Mouse (Mus musculus): Measurements from ENCODE around the gene Pik3r2.

Gene Pik3r2

DNA sequence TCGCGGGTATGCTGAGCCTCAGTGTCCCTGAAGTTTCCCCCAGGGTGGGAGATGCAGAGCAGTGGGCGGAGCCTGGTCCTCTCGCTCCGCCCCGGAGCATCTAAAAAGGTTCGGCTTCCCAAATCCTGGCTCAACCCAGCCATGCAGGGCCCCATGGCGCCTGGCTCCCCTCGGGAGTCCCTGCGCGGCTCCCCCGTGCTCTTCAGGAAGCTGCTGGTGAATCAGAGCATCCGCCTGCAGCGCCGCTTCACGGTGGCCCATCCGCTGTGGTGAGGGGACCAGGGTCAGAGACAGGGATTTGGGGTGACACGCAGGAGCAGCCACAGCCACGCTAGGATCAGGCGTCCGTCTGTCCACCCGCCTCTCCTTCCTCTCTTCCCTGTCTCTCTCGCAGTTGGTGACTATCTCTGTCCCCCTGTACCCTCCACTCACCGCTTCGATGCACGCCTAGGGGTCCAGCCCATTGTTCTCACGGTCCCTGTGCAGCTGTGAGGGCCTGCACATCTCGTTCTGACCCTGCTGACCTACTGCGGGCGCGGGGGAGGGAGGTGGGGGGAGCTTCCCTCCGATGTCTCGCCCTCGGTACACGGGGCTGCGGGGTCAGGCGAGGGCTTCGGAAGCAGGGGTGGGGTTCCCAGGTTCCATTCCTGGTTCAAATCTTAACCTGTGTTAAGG lies 33.4 kb downstream of the Pik3r2 start:
- DNase-seq (ENCODE audit: extremely low read depth, low read depth): no peak

DNA sequence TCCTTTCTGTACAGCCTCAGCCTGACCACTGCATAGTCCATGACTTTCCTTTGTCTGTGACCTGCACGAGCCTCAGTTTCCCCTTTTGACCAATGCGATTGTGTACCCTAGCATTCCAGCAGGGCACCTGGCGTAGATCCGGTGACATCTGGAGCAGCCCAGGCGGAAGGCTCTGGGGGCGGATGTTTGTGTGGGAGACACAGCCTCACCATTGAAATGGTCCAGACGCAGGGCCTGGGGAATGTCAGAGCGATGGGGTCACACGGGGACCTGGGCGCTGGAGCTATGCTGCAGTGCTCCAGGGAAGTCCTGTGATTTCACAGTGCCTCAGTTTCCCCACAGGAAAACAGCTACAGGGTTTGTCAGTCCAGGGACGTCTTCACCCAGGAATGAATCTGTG lies 34.3 kb downstream of the Pik3r2 start:
- no peak for DNase-seq (ENCODE audit: extremely low read depth, low read depth)

DNA sequence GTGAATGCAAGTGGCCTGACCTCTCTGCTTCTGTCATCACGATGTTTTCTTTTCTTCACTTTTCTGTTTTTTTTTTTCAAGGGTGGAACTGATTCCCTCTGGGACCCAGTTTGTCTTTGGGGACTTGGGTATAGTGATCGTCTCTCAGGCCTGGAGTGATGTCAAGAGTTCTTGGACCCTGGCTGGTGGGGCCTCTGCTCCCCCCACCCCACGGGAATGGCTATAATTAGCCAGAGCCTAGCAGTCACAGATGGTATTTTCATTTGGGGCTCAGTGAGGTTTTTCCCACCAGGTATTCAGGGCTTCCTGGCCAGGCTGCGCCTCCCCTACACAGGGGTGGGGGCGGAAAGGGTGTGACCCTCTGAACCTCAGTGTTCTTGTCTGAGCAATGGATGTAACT lies 34.9 kb downstream of the Pik3r2 start:
- no peak for DNase-seq (ENCODE audit: extremely low read depth, low read depth)

DNA sequence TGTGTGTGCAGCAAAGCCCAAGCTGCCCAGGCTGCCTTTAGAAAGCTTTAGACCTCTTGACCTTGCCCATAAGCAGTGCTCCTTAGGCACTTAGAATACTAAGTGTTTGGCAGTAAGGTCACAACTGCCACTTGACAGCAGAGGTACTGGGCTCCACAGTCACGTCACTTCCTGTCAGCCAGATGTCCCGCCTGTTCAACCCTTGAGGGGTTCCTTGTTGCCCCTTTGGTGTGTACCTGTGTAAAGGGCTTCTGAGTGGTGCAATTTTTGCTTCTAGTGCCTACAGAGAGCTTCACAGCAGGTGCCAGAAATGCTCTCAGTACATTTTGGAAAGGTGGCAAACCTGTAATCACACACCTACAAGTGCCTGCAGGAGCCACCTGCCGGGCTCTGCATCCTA lies 38.3 kb downstream of the Pik3r2 start:
- DNase-seq (ENCODE audit: extremely low read depth, low read depth): no peak

DNA sequence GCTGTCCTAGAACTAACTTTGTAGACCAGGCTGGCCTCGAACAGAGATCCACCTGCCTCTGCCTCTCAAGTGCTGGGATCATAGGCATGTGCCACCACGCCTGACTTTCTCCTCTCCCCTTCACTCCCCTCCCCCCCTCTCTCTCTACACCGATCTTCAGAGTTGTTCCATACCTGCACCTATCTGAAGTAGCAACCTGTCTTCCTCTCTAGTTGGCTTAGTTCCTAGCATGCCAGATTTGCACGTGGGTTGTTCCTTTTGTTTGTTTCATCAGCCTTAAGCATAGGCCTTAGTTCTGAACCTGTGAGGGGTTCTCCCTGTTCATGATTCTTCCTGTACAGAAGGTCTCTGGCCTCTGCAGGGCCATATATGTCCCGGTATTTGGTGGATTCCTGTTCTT lies 38.8 kb downstream of the Pik3r2 start:
- no peak for DNase-seq (ENCODE audit: extremely low read depth, low read depth)

DNA sequence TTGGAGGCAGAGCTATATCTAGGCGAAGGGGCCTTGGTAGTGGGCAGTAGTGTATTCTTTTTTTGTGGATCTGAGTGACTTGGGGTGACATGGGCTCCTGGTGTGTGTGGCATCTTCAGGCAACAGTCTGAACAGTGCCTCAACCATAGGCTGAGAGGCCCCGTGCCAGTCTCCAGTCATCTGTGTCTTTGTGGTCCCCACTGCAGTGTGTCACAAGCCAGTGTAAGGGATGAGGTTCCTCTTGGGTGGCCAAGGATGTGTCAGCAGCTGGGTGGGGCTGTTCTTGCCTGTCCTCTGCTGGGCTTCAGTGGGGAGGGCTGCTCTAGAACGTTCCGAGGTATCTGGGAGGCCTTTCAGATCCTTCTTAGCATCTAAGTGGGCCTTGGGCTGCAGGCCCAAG lies 45.6 kb downstream of the Pik3r2 start:
- no peak for DNase-seq (ENCODE audit: extremely low read depth, low read depth)

DNA sequence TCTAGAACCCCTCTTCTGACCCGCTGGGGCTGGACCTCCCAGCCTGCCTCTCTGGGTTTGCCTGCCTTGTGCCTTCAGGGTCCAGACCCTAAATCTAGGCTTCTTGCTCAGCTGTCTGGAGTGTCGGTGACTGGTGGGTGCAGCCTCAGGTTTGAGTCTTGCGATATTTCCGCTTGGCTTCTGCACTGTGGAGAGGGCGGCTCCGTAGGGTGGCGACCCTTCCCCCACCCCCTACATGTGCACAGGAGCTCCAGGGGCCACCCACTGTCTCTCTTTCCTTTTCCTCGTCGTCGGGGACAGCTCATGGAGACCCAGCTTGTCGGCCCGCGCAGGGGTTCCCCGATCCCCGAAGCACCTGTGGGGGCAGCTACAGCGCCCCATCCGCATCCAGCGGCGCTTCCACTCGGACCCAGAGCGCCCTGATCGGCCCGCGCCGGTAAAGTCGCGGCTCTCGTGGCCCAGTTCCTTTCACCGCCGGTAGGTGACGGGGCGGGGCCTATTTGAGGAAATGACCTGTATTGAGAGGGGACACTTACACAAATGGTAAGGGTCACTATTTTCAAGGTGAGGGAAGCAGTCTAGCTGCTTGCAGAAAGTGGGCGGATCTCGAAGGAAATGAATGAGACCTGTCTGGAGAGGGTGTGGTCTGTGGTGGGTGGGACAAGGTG lies 46.6 kb downstream of the Pik3r2 start:
- DNase-seq (ENCODE audit: extremely low read depth, low read depth): no peak

DNA sequence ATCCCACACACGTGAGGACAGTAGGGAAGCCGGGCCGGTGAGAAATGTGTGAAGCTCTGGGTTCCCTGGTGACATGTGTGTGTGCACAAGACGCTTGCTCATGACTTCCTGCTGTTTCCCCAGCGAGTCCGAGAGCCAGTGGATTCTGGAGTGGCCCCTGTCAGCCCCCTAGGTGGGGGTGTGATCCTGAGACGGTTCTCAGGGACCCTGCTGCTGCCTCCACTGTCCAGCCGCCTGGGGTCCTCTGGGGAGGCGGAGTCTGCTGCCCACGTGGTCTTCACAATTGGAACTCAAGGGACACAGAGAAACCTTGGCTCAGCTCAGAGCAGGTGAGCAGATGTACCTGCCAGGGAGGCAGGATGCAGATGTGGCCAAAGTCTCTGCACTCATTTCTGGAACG lies 49.8 kb downstream of the Pik3r2 start:
- DNase-seq (ENCODE audit: extremely low read depth, low read depth): no peak

DNA sequence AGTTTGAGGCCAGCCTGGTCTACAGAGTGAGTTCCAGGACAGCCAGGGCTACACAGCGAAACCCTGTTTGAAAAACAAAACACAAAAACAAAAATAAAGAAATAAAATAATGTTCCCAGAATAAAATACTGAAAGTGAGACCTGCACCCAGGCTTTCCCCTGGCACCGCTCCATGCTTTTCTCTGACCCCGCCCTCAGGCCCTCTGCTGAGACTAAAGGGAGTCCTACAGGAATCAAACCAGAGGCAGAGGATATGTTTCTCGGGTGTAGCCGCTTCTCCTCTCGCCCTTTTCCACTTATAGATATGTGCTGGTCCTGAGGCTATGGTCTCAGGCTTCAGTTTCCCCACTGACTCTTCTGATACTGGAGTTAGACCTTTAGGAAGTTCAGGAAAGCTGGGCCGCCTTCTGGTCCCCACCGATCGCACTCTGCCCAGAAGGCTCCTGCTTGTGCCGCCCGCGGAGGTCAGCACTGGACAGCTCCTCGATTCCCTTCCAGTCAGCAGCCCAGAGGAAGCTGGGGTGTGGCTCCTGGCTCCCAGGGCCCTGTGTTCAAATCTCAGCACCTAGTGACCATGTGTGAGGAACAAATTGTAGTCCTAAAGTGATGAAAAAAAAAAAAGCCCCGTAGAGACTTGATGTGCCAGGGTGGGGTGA lies 50.6 kb downstream of the Pik3r2 start:
- no peak for DNase-seq (ENCODE audit: extremely low read depth, low read depth)

DNA sequence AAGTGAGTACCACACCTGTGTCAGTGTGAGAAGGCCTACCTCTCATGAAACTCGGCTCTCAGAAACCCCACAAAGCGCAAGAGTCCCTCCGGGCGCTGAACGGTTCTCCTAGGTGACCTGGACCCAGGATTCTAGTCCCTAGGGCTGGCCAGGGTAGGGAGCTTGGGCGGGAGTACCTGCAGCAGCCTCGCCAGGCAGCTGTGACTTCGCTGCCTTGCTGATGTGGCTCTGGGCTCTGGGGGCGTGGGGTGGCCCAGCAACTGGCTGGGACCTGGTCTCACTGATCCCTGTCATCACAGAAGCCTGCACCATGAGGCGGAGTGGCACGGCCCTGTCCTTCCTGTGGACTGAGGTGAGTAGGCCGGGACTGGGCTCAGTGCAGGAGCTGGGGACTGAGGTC lies 52.3 kb downstream of the Pik3r2 start:
- no peak for DNase-seq (ENCODE audit: extremely low read depth, low read depth)

DNA sequence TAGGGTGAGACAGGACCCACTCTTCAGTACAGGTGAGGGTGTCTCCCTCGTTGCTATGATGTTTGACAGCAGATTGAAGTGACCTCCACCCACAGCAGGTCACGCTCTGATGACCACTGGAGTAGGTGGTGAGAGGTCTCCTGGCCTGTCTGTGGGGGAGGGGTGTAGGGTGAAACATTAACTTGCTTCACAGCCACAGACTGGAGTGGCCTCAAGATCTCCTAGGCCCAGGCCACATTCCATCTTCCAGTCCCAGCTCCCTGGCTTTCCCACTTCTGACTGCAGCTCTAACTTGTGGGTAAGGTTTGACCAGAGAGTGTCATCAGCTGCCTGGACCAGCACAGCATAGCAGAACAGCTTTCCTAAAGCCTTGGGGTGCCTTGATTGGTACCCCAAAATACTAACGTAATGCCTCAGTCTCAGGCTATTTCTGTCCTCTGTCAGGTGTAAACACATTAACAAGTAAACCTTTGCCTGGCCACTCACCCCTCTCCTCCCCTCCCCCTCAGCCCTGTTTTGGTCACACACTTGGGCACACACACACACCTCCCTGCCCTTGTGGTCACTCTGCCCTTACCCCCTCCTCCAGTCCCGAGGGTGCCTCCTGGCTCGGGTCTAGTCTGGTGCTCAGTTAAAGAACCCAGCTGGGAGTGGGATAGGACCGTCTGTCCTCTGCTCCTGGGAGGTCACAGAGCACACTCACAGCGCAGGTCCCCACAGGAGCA lies 52.9 kb downstream of the Pik3r2 start, which contains the start of gene Pde4c:
TSS of gene Pde4c (plus strand) at position 235 of the 725 bp plus-strand sequence.
- no peak for DNase-seq (ENCODE audit: extremely low read depth, low read depth)

DNA sequence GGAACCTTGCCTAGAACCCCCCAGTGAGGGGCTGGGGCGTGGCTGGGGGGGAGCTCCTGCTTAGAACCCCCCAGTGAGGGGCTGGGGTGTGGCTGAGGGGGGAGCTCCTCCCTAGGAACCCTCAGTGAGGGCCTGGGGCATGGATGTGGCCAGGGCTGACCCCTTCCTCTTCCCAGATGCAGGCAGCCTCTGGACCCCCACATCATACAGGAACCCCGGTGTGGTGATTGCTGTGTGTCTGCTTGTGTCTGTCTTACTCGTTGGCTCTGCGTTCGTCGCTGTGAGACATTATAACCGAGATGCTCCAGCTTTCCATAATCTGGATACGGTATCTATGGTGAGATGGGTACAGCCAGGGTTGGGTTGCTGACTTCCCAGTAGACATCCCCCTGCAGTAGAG lies 54.9 kb downstream of the Pik3r2 start:
- no peak for DNase-seq (ENCODE audit: extremely low read depth, low read depth)

DNA sequence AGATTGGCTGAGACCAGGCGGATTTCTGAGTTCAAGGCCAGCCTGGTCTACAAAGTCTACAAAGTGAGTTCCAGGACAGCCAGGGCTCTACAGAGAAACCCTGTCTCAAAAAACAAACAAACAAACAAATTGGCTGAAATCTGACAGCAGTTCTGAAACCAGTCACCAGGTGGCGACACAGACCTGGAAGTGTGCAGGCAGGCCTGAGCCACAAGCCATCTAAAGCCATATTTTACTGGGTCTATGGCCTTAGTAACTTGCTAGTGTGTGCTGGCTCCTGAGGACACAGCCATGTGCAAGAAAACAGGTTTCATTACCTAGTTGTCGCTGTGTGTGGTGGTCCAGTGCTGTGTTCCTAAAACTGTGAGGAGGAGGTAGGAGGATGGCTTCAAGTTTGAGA lies 55.8 kb downstream of the Pik3r2 start:
- DNase-seq (ENCODE audit: extremely low read depth, low read depth): peak; percentile 59

DNA sequence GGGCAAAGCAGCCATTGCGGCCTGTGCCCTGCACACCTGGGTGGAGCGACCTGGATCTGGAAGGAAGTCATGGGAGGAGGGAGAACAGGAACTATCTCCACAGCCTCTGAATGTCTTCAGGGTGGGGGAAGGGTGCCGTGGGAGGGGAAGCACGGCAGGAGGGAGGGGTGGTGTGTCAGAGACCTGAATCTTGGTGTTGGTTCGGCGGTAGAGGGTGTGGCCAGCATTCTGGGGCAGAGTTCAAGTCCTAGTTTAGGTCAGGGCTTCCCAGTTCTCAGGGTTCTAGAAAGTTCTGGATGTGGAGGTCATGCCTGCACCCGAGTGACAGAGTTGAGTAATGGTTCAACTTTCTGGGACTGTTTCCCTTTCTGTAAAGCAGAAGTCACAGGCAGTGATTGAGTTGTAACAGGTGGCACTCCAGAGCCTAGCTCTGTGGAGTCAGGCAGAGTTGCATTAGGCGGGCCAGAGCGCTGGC lies 56.7 kb downstream of the Pik3r2 start:
- DNase-seq (ENCODE audit: extremely low read depth, low read depth): no peak

DNA sequence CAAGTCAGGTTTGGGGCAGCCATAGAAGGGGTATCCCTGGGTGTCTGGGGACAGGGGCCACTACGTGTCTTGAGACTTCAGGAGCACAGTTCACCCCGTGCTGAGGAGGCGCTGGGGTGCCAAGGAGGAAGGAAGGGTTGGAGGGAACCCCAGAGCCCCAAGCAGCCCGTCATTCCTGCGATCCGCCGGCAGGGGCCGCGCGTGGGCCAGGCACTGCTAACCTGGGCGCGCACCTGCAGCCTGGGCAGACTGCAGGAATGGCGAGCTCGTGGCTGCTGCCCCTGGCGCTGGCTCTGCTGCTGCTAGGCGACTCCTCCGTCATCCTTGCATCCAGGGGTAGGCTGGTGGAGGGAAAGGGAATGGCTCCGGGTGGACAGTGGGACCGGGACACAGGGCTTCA lies 58.2 kb downstream of the Pik3r2 start, which contains the start of gene Gm3336:
TSS of gene Gm3336 (plus strand) at position 247 of the 400 bp plus-strand sequence.
- no peak for DNase-seq (ENCODE audit: extremely low read depth, low read depth)

All from MEL-GATA-1-ER (cell line).